ENCODE assay signal across 26 mouse cellular contexts in the genomic region with DNA sequence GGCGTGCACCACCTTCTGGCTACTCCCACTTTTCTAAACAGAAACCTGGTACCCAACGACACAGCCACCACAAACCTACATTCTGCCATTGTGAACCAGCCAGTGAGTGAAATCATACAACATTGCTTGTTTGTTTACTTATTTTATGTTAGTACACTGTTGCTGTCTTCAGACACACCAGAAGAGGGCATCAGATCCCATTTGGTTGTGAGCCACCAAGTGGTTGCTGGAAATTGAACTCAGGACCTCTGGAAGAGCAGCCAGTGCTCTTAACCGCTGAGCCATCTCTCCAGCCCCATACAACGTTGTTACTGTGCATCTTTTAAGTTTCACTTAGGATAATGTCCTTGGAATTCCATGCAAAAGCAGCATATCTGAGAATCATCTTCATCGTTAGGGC. TPM values are rescaled to one million over a fixed set of nuclear protein-coding genes. Genes with fewer than 3 reads are reported as not detected.
A peak's percentile ranks its signal among the peaks of the same experiment; 100 is the strongest.
DNase-seq lines count a peak whose midpoint lies in the region; ATAC-seq and TF ChIP-seq lines count a peak whose summit lies in the region.
"Had no signal": no experiment of that assay in that cellular context is flagged by ENCODE, and none has a peak within 500 bp of the region (broad histone marks: within the 10 kb centered on the region; RNA-seq: fewer than 3 reads in every experiment).

No protein-coding gene starts in this region.

- TF ChIP-seq POLR2A in CH12.LX (IDR thresholded peaks at IDR 0.05; ENCODE audit: low read depth, low read length): no peak
- no peak for TF ChIP-seq POLR2A in MEL (IDR thresholded peaks at IDR 0.05; ENCODE audit: control insufficient read depth in 1 of 2, insufficient read depth in 1 of 2, low read depth in 1 of 2, low read length in 2 of 2, poor library complexity in 1 of 2)

- H3K4me3 ChIP-seq in layer of hippocampus, adult 2 months: no peak overlapping the region
- H3K4me3 ChIP-seq in liver, embryonic 13.5 days (replicated peaks): no peak overlapping the region
- H3K4me3 ChIP-seq in CH12.LX (replicated peaks in 1 of 3; ENCODE audit: low read depth in 2 of 3, low read length in 2 of 3, poor library complexity in 1 of 3): no peak overlapping the region
- peak overlapping the region in 1 of 2 experiments; percentile 64; a peak in 1 of 4 replicates for H3K4me3 ChIP-seq in MEL (ENCODE audit: control insufficient read depth in 1 of 2, insufficient read depth in 1 of 2, low read depth in 2 of 2, low read length in 2 of 2)
- H3K4me3 ChIP-seq: embryonic facial prominence, embryonic 12.5 days; embryonic facial prominence, embryonic 15.5 days; heart, embryonic 10.5 days; heart, embryonic 13.5 days; hindbrain, embryonic 15.5 days had no signal

- ATAC-seq in liver, embryonic 13.5 days (ENCODE audit: low read depth): no peak
- ATAC-seq: CD4-positive, CD25-positive, alpha-beta regulatory T cell, adult 4 months; forebrain, embryonic 14.5 days; forebrain, postnatal 0 days; Patski had no signal

- H3K79me2 ChIP-seq in CH12.LX (replicated peaks; ENCODE audit: control insufficient read depth, extremely low read depth, insufficient read depth, poor library complexity, severe bottlenecking) (no peaks in the 10 kb centered on the region), MEL (ENCODE audit: control insufficient read depth, insufficient read depth, low read length, poor library complexity) (no peaks in the 10 kb centered on the region)

- TF ChIP-seq CTCF in layer of hippocampus, adult 2 months (conservative IDR thresholded peaks at IDR 0.05): peak; percentile 57
- TF ChIP-seq CTCF in CH12.LX (conservative IDR thresholded peaks at IDR 0.05 in 1 of 2, IDR thresholded peaks at IDR 0.05 in 1 of 2; ENCODE audit: low read depth in 2 of 2, low read length in 2 of 2): peak in 1 of 2 experiments; percentile 18; a peak in 1 of 4 replicates
- TF ChIP-seq CTCF in MEL (IDR thresholded peaks at IDR 0.05 in 2 of 3, conservative IDR thresholded peaks at IDR 0.05 in 1 of 3; ENCODE audit: control insufficient read depth in 1 of 3, insufficient read depth in 1 of 3, low read depth in 2 of 3, low read length in 3 of 3, poor library complexity in 1 of 3, severe bottlenecking in 1 of 3): peak in 2 of 3 experiments; percentile 17 to 24; a peak in 3 of 6 replicates

- H3K36me3 ChIP-seq in liver, embryonic 13.5 days: no peaks in the 10 kb centered on the region
- H3K36me3 ChIP-seq in CH12.LX (replicated peaks in 1 of 2; ENCODE audit: control insufficient read depth in 1 of 2, insufficient read depth in 1 of 2, low read length in 1 of 2): no peaks in the 10 kb centered on the region
- peaks cover 0 to 2% of the 10 kb centered on the region in 2 experiments; a peak in 1 of 4 replicates for H3K36me3 ChIP-seq in MEL (ENCODE audit: control insufficient read depth in 1 of 2, insufficient read depth in 2 of 2, low read length in 2 of 2)
- H3K36me3 ChIP-seq: embryonic facial prominence, embryonic 12.5 days; embryonic facial prominence, embryonic 15.5 days; heart, embryonic 10.5 days; heart, embryonic 13.5 days; hindbrain, embryonic 15.5 days had no signal

- H3K27ac ChIP-seq in layer of hippocampus, adult 2 months: no peak overlapping the region
- H3K27ac ChIP-seq in liver, embryonic 13.5 days: peak overlapping the region; percentile 61; the same call in 1 of the 2 replicates
- no peak overlapping the region for H3K27ac ChIP-seq in CH12.LX (ENCODE audit: insufficient read depth, low read depth)
- H3K27ac ChIP-seq in MEL (ENCODE audit: control insufficient read depth, low read depth, low read length): no peak overlapping the region
- H3K27ac ChIP-seq: embryonic facial prominence, embryonic 12.5 days; embryonic facial prominence, embryonic 15.5 days; gastrocnemius, adult 2 months; heart, embryonic 10.5 days; heart, embryonic 13.5 days; hindbrain, embryonic 15.5 days had no signal

- WGBS in liver, embryonic 13.5 days (ENCODE audit: insufficient replicate concordance): 70% methylated on average over 5 of the region's 5 CpGs

- DNase-seq in layer of hippocampus, adult 2 months (ENCODE audit: low spot score in 2 of 2): no peak
- no peak for DNase-seq in layer of hippocampus, adult 11-12 months (ENCODE audit: low spot score)
- DNase-seq in liver, embryonic 13.5 days: no peak
- no peak for DNase-seq in liver
- no peak for DNase-seq in CH12.LX (ENCODE audit: extremely low read depth)
- DNase-seq in MEL (ENCODE audit: low read depth, low spot score): no peak
- DNase-seq: cerebellum, adult 11 months; cerebellum, adult 2 months; cerebellum, adult 9-11 months; cerebellum, postnatal 25 days; forebrain, postnatal 0 days; gastrocnemius, adult 2 months; gastrocnemius, postnatal 14 days; heart, adult 18-20 months; heart, postnatal 14 days; heart, postnatal 4 days had no signal

- H3K27me3 ChIP-seq in liver, embryonic 13.5 days: no peaks in the 10 kb centered on the region
- H3K27me3 ChIP-seq in CH12.LX (replicated peaks): peaks cover 45% of the 10 kb centered on the region
- H3K27me3 ChIP-seq in MEL (ENCODE audit: control insufficient read depth in 1 of 2, insufficient read depth in 2 of 2, low read length in 2 of 2): no peaks in the 10 kb centered on the region
- H3K27me3 ChIP-seq: embryonic facial prominence, embryonic 12.5 days; embryonic facial prominence, embryonic 15.5 days; hindbrain, embryonic 15.5 days had no signal

- no peaks in the 10 kb centered on the region for H3K9me3 ChIP-seq in liver, embryonic 13.5 days (replicated peaks)
- H3K9me3 ChIP-seq in CH12.LX (replicated peaks; ENCODE audit: low read length): no peaks in the 10 kb centered on the region
- no peaks in the 10 kb centered on the region for H3K9me3 ChIP-seq in MEL (replicated peaks; ENCODE audit: insufficient read depth, low read length)
- H3K9me3 ChIP-seq: embryonic facial prominence, embryonic 12.5 days; embryonic facial prominence, embryonic 15.5 days; heart, embryonic 10.5 days; heart, embryonic 13.5 days; hindbrain, embryonic 15.5 days had no signal

- H3K4me2 ChIP-seq in liver, embryonic 13.5 days: no peak overlapping the region
- H3K4me2 ChIP-seq in CH12.LX (ENCODE audit: insufficient read depth, low read depth, poor library complexity, severe bottlenecking): peak overlapping the region; percentile 90
- H3K4me2 ChIP-seq: embryonic facial prominence, embryonic 12.5 days; embryonic facial prominence, embryonic 15.5 days; hindbrain, embryonic 15.5 days had no signal

- no peak for TF ChIP-seq RAD21 in CH12.LX (IDR thresholded peaks at IDR 0.05; ENCODE audit: low read depth, low read length)
- no peak for TF ChIP-seq RAD21 in MEL (IDR thresholded peaks at IDR 0.05; ENCODE audit: low read depth, low read length)

- H3K4me1 ChIP-seq in liver, embryonic 13.5 days (replicated peaks): peaks cover 50% of the 10 kb centered on the region
- H3K4me1 ChIP-seq in CH12.LX (ENCODE audit: control insufficient read depth in 1 of 2, insufficient read depth in 2 of 2) (0 out of 4 replicates have a peak, but pooled peaks cover 0 to 2% of the 10 kb centered on the region in 2 experiments), MEL (ENCODE audit: control insufficient read depth in 1 of 2, insufficient read depth in 2 of 2, low read length in 2 of 2) (peaks cover 3 to 4% of the 10 kb centered on the region in 2 experiments; a peak in 2 of 4 replicates)
- H3K4me1 ChIP-seq: embryonic facial prominence, embryonic 12.5 days; embryonic facial prominence, embryonic 15.5 days; heart, embryonic 10.5 days had no signal

- dilution Hi-C loops in CH12.LX (cut with MboI; ENCODE audit: extremely low pct_ligation_motif_present, extremely low pct_unique_long_range_greater_than_20kb, low sequenced_read_pairs): no loop called here

- no peak for TF ChIP-seq EP300 in CH12.LX (IDR thresholded peaks at IDR 0.05; ENCODE audit: low read length)
- TF ChIP-seq EP300 in MEL (IDR thresholded peaks at IDR 0.05; ENCODE audit: low read depth in 1 of 2, low read length in 2 of 2): no peak

- in situ Hi-C loops in CH12.LX (cut with MboI; ENCODE audit: low pct_ligation_motif_present, low pct_unique_long_range_greater_than_20kb, low sequenced_read_pairs): no loop called here

- no peak overlapping the region for H3K9ac ChIP-seq in liver, embryonic 13.5 days
- H3K9ac ChIP-seq in CH12.LX (ENCODE audit: insufficient read depth, low read depth) (no peak overlapping the region), MEL (ENCODE audit: control insufficient read depth, low read depth, low read length, poor library complexity, severe bottlenecking) (no peak overlapping the region)
- H3K9ac ChIP-seq: embryonic facial prominence, embryonic 12.5 days; embryonic facial prominence, embryonic 15.5 days; forebrain, postnatal 0 days; heart, embryonic 13.5 days; hindbrain, embryonic 15.5 days had no signal

TF ChIP-seq in CH12.LX, 34 proteins besides CTCF, POLR2A, EP300 and RAD21:
- TF ChIP-seq SMC3 (IDR thresholded peaks at IDR 0.05; ENCODE audit: low read depth, low read length) (no peak), NRF1 (IDR thresholded peaks at IDR 0.05; ENCODE audit: low read depth, low read length) (no peak), RCOR1 (conservative IDR thresholded peaks at IDR 0.05; ENCODE audit: low read depth, low read length) (no peak), BHLHE40 (IDR thresholded peaks at IDR 0.05; ENCODE audit: low read depth, low read length) (no peak), MEF2A (IDR thresholded peaks at IDR 0.05; ENCODE audit: borderline replicate concordance, low read depth, low read length) (no peak), ETS1 (conservative IDR thresholded peaks at IDR 0.05; ENCODE audit: low read depth, low read length) (no peak)
TF ChIP-seq in CH12.LX: peak in this region for 0.

TF ChIP-seq in MEL, 35 proteins besides CTCF, POLR2A, EP300 and RAD21 (continues in another document):
- TF ChIP-seq MAFK (IDR thresholded peaks at IDR 0.05; ENCODE audit: borderline replicate concordance, low read depth, low read length) (no peak), TAL1 (IDR thresholded peaks at IDR 0.05; ENCODE audit: low read length) (no peak), UBTF (IDR thresholded peaks at IDR 0.05; ENCODE audit: borderline replicate concordance, insufficient read depth, low read depth, low read length) (no peak), SMC3 (IDR thresholded peaks at IDR 0.05; ENCODE audit: low read depth, low read length) (no peak), NELFE (IDR thresholded peaks at IDR 0.05; ENCODE audit: low read depth, low read length) (no peak), MAX (IDR thresholded peaks at IDR 0.05; ENCODE audit: low read length) (no peak), USF2 (IDR thresholded peaks at IDR 0.05; ENCODE audit: borderline replicate concordance in 1 of 2, insufficient read depth in 1 of 2, low read depth in 1 of 2, low read length in 2 of 2) (no peak), POLR2AphosphoS2 (IDR thresholded peaks at IDR 0.05; ENCODE audit: low read length) (no peak), CHD1 (IDR thresholded peaks at IDR 0.05; ENCODE audit: low read depth, low read length) (no peak)

RNA-seq across cellular contexts. Expression of a gene that starts 55.2 kb away (rescaled TPM):
- total RNA-seq in layer of hippocampus, adult 2 months (2021): 100 to 1,000 TPM; 103 to 107 TPM
- 0.05 and 0.10 TPM in 2 replicates for polyA plus RNA-seq in liver, embryonic 13.5 days (2015; fragmentation: Nextera tagmentation; extraction: Ambion mirVana)
- total RNA-seq in CH12.LX (2012; rRNA removed): not detected in 2 replicates
- total RNA-seq in CH12.LX (2014; rRNA removed): not detected in 2 replicates
- polyA plus RNA-seq in CH12.LX (2012; ENCODE audit: insufficient read length, low read depth): not detected in 2 replicates
- total RNA-seq in MEL (2012; rRNA removed): not detected in 2 replicates
- not detected for polyA plus RNA-seq in MEL (2012; ENCODE audit: insufficient read depth in 1 of 2, insufficient read length in 2 of 2, low read depth in 1 of 2, low replicate concordance in 2 of 2, missing spikeins in 1 of 2)
- total RNA-seq: common myeloid progenitor, adult 5-6 weeks had no signal
- polyA plus RNA-seq: C2C12; CD4-positive, CD25-positive, alpha-beta regulatory T cell, adult 4 months had no signal

Comparison
In these comparisons a context has a peak if more than half of its experiments do, and no peak if none do; other contexts are left out.
1. RNA of a gene that starts 55.2 kb away (total RNA-seq): 103 to 107 TPM in layer of hippocampus, adult 2 months; not detected in CH12.LX and not detected in MEL; every median in the first group is over 100 times any median in the second.